Mouse (Mus musculus) C2C12 (cell line): Measurements from ENCODE around the gene Pfkfb4.

ENCODE experiments used
- FOSL1 ChIP-seq: IDR thresholded peaks from one replicate; pipeline ENCODE4 v1.8.0; 2011; ENCODE audit warnings: mild to moderate bottlenecking, low read length; ENCODE audit not compliant: poor library complexity, insufficient read depth, severe bottlenecking
- MYOD1 ChIP-seq: IDR thresholded peaks from one replicate; pipeline ENCODE4 v1.6.1; 2011; ENCODE audit warnings: low read depth; ENCODE audit not compliant: control insufficient read depth, insufficient read length

GRCm38 (mm10) chr9:109080516-109080915 is 88.9 kb downstream of the Pfkfb4 start:
- TF ChIP-seq MYOD1 (no peak), FOSL1 (no peak)
